Mouse (Mus musculus) lung, postnatal 0 days (tissue): ENCODE measurements around the gene Ttll11. TPM values are rescaled to one million over a fixed set of nuclear protein-coding genes. Genes with fewer than 3 reads are reported as not detected.

Source experiments
- ATAC-seq: fragments of 200-750 bp; cut with Nextera tagmentation; 2 replicates; pipeline ENCODE4 v1.8.0; 2017; ENCODE audit warnings: moderate library complexity
- DNase-seq: peaks from one replicate; pipeline ENCODE4 v3.0.0-alpha.2; 2016; ENCODE audit warnings: low spot score
- H3K27ac ChIP-seq: fragments of 300-500 bp; sonication (generic); 2 replicates; pipeline ENCODE4 v1.5.1; 2014; ENCODE audit warnings: antibody characterized with exemption, mild to moderate bottlenecking, low read length, mixed read lengths
- H3K27me3 ChIP-seq: fragments of 300-500 bp; sonication (generic); replicated peaks from 2 replicates; pipeline ENCODE4 v1.6.1; 2014; ENCODE audit warnings: low read length, mixed read lengths; ENCODE audit not compliant: insufficient read depth
- H3K36me3 ChIP-seq: fragments of 300-500 bp; sonication (generic); 2 replicates; pipeline ENCODE4 v1.6.1; 2014; ENCODE audit warnings: low read length, mixed read lengths; ENCODE audit not compliant: insufficient read depth
- H3K4me1 ChIP-seq: fragments of 300-500 bp; sonication (generic); 2 replicates; pipeline ENCODE4 v1.6.1; 2014; ENCODE audit warnings: antibody characterized with exemption, low read depth, low read length, mixed read lengths; ENCODE audit not compliant: insufficient read depth
- H3K4me2 ChIP-seq: fragments of 300-500 bp; sonication (generic); replicated peaks from 2 replicates; pipeline ENCODE4 v1.6.1; 2014; ENCODE audit warnings: low read depth, mild to moderate bottlenecking, low read length, moderate library complexity, mixed read lengths
- H3K4me3 ChIP-seq: fragments of 300-500 bp; sonication (generic); 2 replicates; pipeline ENCODE4 v1.5.1; 2014; ENCODE audit warnings: low read depth, low read length
- H3K9ac ChIP-seq: fragments of 300-500 bp; sonication (generic); replicated peaks from 2 replicates; pipeline ENCODE4 v1.6.1; 2014; ENCODE audit warnings: low read depth, mild to moderate bottlenecking
- H3K9me3 ChIP-seq: fragments of 300-500 bp; sonication (generic); 2 replicates; pipeline ENCODE4 v1.6.1; 2016; ENCODE audit warnings: low read length, mixed read lengths
- CTCF ChIP-seq: IDR thresholded peaks from 2 replicates; pipeline ENCODE4 v1.5.1; 2016; ENCODE audit warnings: antibody characterized with exemption, mild to moderate bottlenecking
- EP300 ChIP-seq: IDR thresholded peaks from 2 replicates; pipeline ENCODE4 v1.6.1; 2016; ENCODE audit warnings: antibody characterized with exemption, mild to moderate bottlenecking, control low read depth
- WGBS: fragments of 180-500 bp; shearing (Covaris S2); extraction: QIAGEN DNeasy Blood & Tissue Kit; methylation state at CpG from one replicate; pipeline ENCODE4 v1.1.7; 2014; 5-methylcytosine and 5-hydroxymethylcytosine counted together
- polyA plus RNA-seq: library from polyadenylated mRNA; unstranded; fragments of >200 nt; fragmentation: Nextera tagmentation; extraction: Ambion mirVana; gene quantifications from 2 replicates; pipeline ENCODE4 v1.2.1, GENCODE M21; 2015

The Ttll11 gene
- polyA plus RNA-seq, 1 experiment from 2014 or later: 2.1 TPM

- Histone ChIP-seq H3K9me3 (no peaks in the 10 kb centered on the region), H3K9ac (no peak overlapping the region), H3K4me1 (no peaks in the 10 kb centered on the region; the same call in 1 of the 2 replicates), H3K27me3 (no peaks in the 10 kb centered on the region), H3K36me3 (no peaks in the 10 kb centered on the region), H3K4me3 (no peak overlapping the region), H3K4me2 (0 out of 2 replicates have a peak overlapping the region, but pooled peaks have one; percentile 3), H3K27ac (peak overlapping the region; percentile 58; the same call in 1 of the 2 replicates)
- peak; percentile 38; the same call in 1 of the 2 replicates for TF ChIP-seq EP300
- TF ChIP-seq CTCF: no peak
- DNase-seq: peak; percentile 83
- ATAC-seq: peak; percentile 87
- WGBS: 24% methylated on average over 14 of the region's 14 CpGs
Measured at GRCm38 (mm10) chr2:35840956-35841816, 138.5 kb downstream of the Ttll11 start.

GRCm38 (mm10) chr2:35838751-35839479 lies 140.8 kb downstream of the Ttll11 start:
- 67% methylated on average over 11 of the region's 11 CpGs for WGBS
- no peak for TF ChIP-seq CTCF
- TF ChIP-seq EP300: no peak
- DNase-seq (no peak), ATAC-seq (no peak)
- H3K36me3 ChIP-seq: no peaks in the 10 kb centered on the region
- no peak overlapping the region for H3K27ac ChIP-seq
- no peak overlapping the region for H3K4me2 ChIP-seq
- no peak overlapping the region for H3K9ac ChIP-seq
- H3K4me1 ChIP-seq: no peaks in the 10 kb centered on the region; the same call in 1 of the 2 replicates
- no peaks in the 10 kb centered on the region for H3K9me3 ChIP-seq
- no peaks in the 10 kb centered on the region for H3K27me3 ChIP-seq
- no peak overlapping the region for H3K4me3 ChIP-seq

- no peaks in the 10 kb centered on the region for H3K9me3 ChIP-seq
- no peak overlapping the region for H3K9ac ChIP-seq
- DNase-seq (no peak), ATAC-seq (no peak)
- 93% methylated on average over 10 of the region's 10 CpGs for WGBS
- no peaks in the 10 kb centered on the region for H3K4me1 ChIP-seq
- no peak overlapping the region for H3K27ac ChIP-seq
- no peak overlapping the region for H3K4me2 ChIP-seq
- no peaks in the 10 kb centered on the region for H3K36me3 ChIP-seq
- H3K27me3 ChIP-seq: no peaks in the 10 kb centered on the region
- H3K4me3 ChIP-seq: no peak overlapping the region
- TF ChIP-seq EP300 (no peak), CTCF (no peak)
Measured at GRCm38 (mm10) chr2:35834198-35834913, 145.4 kb downstream of the Ttll11 start.

GRCm38 (mm10) chr2:35833546-35833945 lies 146.2 kb downstream of the Ttll11 start:
- no peaks in the 10 kb centered on the region for H3K4me1 ChIP-seq
- H3K4me3 ChIP-seq: no peak overlapping the region
- TF ChIP-seq EP300 (no peak), CTCF (no peak)
- no peak for DNase-seq
- H3K9me3 ChIP-seq: no peaks in the 10 kb centered on the region
- H3K36me3 ChIP-seq: no peaks in the 10 kb centered on the region
- 34% methylated on average over 6 of the region's 6 CpGs for WGBS
- H3K27me3 ChIP-seq: no peaks in the 10 kb centered on the region
- no peak for ATAC-seq
- H3K9ac ChIP-seq: no peak overlapping the region
- no peak overlapping the region for H3K4me2 ChIP-seq
- no peak overlapping the region for H3K27ac ChIP-seq

GRCm38 (mm10) chr2:35832742-35833425 lies 146.8 kb downstream of the Ttll11 start:
- DNase-seq (peak; percentile 36), ATAC-seq (no peak)
- no peak overlapping the region for H3K4me3 ChIP-seq

More at GRCm38 (mm10) chr2:35832742-35833425, 146.8 kb downstream of the Ttll11 start:
- no peaks in the 10 kb centered on the region for H3K4me1 ChIP-seq
- TF ChIP-seq EP300: no peak
- TF ChIP-seq CTCF: no peak
- no peaks in the 10 kb centered on the region for H3K27me3 ChIP-seq
- no peak overlapping the region for H3K4me2 ChIP-seq
- 10% methylated on average over 11 of the region's 11 CpGs for WGBS
- H3K9ac ChIP-seq: no peak overlapping the region
- no peaks in the 10 kb centered on the region for H3K36me3 ChIP-seq
- no peaks in the 10 kb centered on the region for H3K9me3 ChIP-seq
- no peak overlapping the region for H3K27ac ChIP-seq
